Mouse (Mus musculus) small intestine, adult 2 months (tissue): ENCODE data around the gene Dapl1.

Experiments
- CTCF ChIP-seq: fragments of 200-500 bp; IDR thresholded peaks from 2 replicates; pipeline ENCODE4 v1.5.1; 2012; ENCODE audit warnings: low read depth, mild to moderate bottlenecking, control low read depth, inconsistent platforms, low read length, moderate library complexity, mixed read lengths; ENCODE audit not compliant: insufficient replicate concordance, insufficient read length; ENCODE audit errors: extremely low read depth
- POLR2A ChIP-seq: fragments of 200-500 bp; IDR thresholded peaks from 2 replicates; pipeline ENCODE4 v1.6.1; 2012; ENCODE audit warnings: low read depth, mild to moderate bottlenecking, control low read depth, inconsistent platforms, low read length, moderate library complexity

- TF ChIP-seq CTCF (peak; percentile 79; the same call in 1 of the 2 replicates), POLR2A (no peak)
These were observed 44.0 kb upstream of the Dapl1 start for GRCm38 (mm10) chr2:59440481-59440880.
